Mouse (Mus musculus): ENCODE data around the gene Gm49416. TPM values are rescaled to one million over a fixed set of nuclear protein-coding genes. Genes with fewer than 3 reads are reported as not detected.

Gm49416 gene
- total RNA-seq, 2 experiments from 2014 or later, result 1.5 to 2.9 TPM

Small RNA genes within 50 kb of the gene (microRNA-seq; reads per million reads assigned to microRNA genes)
- gene Mir5136, result not detected

Other genes starting within 250 kb of the Gm49416 start
- gene Chrm1, start 225.1 kb upstream of the Gm49416 start, total RNA-seq (2021), result under 1 TPM; 0.05 to 0.10 TPM
- gene Slc3a2, start 165.6 kb upstream of the Gm49416 start, total RNA-seq (2021), result 10 to 100 TPM; 42.4 to 43.8 TPM
- 10 to 100 TPM; 34.5 to 35.1 TPM for gene Wdr74, start 153.1 kb upstream of the Gm49416 start, total RNA-seq (2021)
- gene 1700092M07Rik, start 148.2 kb upstream of the Gm49416 start, total RNA-seq (2021), result 1 to 10 TPM in 1 of 2 experiments, not detected in 1; 2.5 TPM
- 10 to 100 TPM; 59.1 to 60.5 TPM for gene Stx5a, start 147.5 kb upstream of the Gm49416 start, total RNA-seq (2021)
- 10 to 100 TPM; 70.4 to 80.5 TPM for gene Nxf1, start 131.9 kb upstream of the Gm49416 start, total RNA-seq (2021)
- 10 to 100 TPM; 71.4 to 85.6 TPM for gene Tmem223, start 117.9 kb upstream of the Gm49416 start, total RNA-seq (2021)
- 10 to 100 TPM; 19.3 to 21.9 TPM for gene Tmem179b, start 114.5 kb upstream of the Gm49416 start, total RNA-seq (2021)
- gene Taf6l, start 102.5 kb upstream of the Gm49416 start, total RNA-seq (2021), result 10 to 100 TPM; 15.5 to 16.9 TPM
- 10 to 100 TPM; 61.0 to 65.4 TPM for gene Polr2g, start 90.3 kb upstream of the Gm49416 start, total RNA-seq (2021)
- 1 to 10 TPM; 1.4 to 1.5 TPM for gene Zbtb3, start 86.4 kb upstream of the Gm49416 start, total RNA-seq (2021)
- 10 to 100 TPM; 19.9 to 22.9 TPM for gene Ttc9c, start 69.6 kb upstream of the Gm49416 start, total RNA-seq (2021)
- gene Hnrnpul2, start 68.9 kb upstream of the Gm49416 start, total RNA-seq (2021), result 10 to 100 TPM; 61.3 to 71.0 TPM
- gene AC129217.1, start 59.2 kb upstream of the Gm49416 start, total RNA-seq (2021), result under 1 TPM in 1 of 2 experiments, not detected in 1; 0.67 TPM
- gene Bscl2, start 51.5 kb upstream of the Gm49416 start, total RNA-seq (2021), result 10 to 100 TPM; 22.1 to 24.2 TPM
- gene Gng3, start 49.7 kb upstream of the Gm49416 start, total RNA-seq (2021), result under 1 TPM; 0.17 to 0.26 TPM
- 10 to 100 TPM; 18.7 to 22.9 TPM for gene Lrrn4cl, start 38.2 kb upstream of the Gm49416 start, total RNA-seq (2021)
- gene Ubxn1, start 17.4 kb upstream of the Gm49416 start, total RNA-seq (2021), result 100 to 1,000 TPM; 149 to 158 TPM
- gene Uqcc3, start 8.0 kb upstream of the Gm49416 start, total RNA-seq (2021), result 10 to 100 TPM; 48.1 to 49.3 TPM
- gene Lbhd1, start 5.2 kb upstream of the Gm49416 start, total RNA-seq (2021), result 10 to 100 TPM in 1 of 2 experiments, 1 to 10 TPM in 1; 2.4 to 11.4 TPM
- gene Gm49403, start 5.0 kb upstream of the Gm49416 start, total RNA-seq (2021), result not detected
- gene 1810009A15Rik, start 73 bp upstream of the Gm49416 start, total RNA-seq (2021), result 10 to 100 TPM; 30.0 to 30.9 TPM
- 10 to 100 TPM; 19.0 to 20.1 TPM for gene Ints5, start 4.1 kb downstream of the Gm49416 start, total RNA-seq (2021)
- 10 to 100 TPM; 74.2 to 77.0 TPM for gene Ganab, start 9.1 kb downstream of the Gm49416 start, total RNA-seq (2021)
- gene B3gat3, start 31.4 kb downstream of the Gm49416 start, total RNA-seq (2021), result 10 to 100 TPM; 29.6 to 31.6 TPM
- 1 to 10 TPM; 4.4 to 4.9 TPM for gene Rom1, start 40.4 kb downstream of the Gm49416 start, total RNA-seq (2021)
- gene Eml3, start 40.6 kb downstream of the Gm49416 start, total RNA-seq (2021), result 10 to 100 TPM; 24.3 to 26.7 TPM
- gene Mta2, start 52.9 kb downstream of the Gm49416 start, total RNA-seq (2021), result 10 to 100 TPM; 61.1 to 69.8 TPM
- gene Tut1, start 64.9 kb downstream of the Gm49416 start, total RNA-seq (2021), result 10 to 100 TPM; 12.7 to 14.9 TPM
- 100 to 1,000 TPM; 704 to 748 TPM for gene Eef1g, start 78.1 kb downstream of the Gm49416 start, total RNA-seq (2021)
- gene Ahnak, start 100.4 kb downstream of the Gm49416 start, total RNA-seq (2021), result 100 to 1,000 TPM; 377 to 414 TPM
- 1 to 10 TPM; 1.7 to 5.3 TPM for gene Scgb1a1, start 199.0 kb downstream of the Gm49416 start, total RNA-seq (2021)
- 10 to 100 TPM; 11.5 to 14.4 TPM for gene Asrgl1, start 246.7 kb downstream of the Gm49416 start, total RNA-seq (2021)

Measured in gastrocnemius, postnatal 4 days (tissue).